Mouse (Mus musculus) liver, adult 2 months (tissue): ENCODE results near the gene Otud1.

ENCODE experiments used
- CTCF ChIP-seq: fragments of 200-500 bp; IDR thresholded peaks from 2 replicates; pipeline ENCODE4 v1.5.1; 2011; ENCODE audit warnings: low read depth, low read length, control low read depth
- POLR2A ChIP-seq: fragments of 200-500 bp; IDR thresholded peaks from 2 replicates; pipeline ENCODE4 v1.6.1; 2011; ENCODE audit warnings: low read length, control low read depth; ENCODE audit not compliant: insufficient read depth; ENCODE audit errors: extremely low read depth

GRCm38 (mm10) chr2:19656436-19656835 is 1.1 kb upstream of the Otud1 start:
- no peak for TF ChIP-seq CTCF
- TF ChIP-seq POLR2A, result no peak
